Mouse (Mus musculus) kidney, postnatal 10 days (tissue): Measurements from ENCODE around the gene Tmem63a.
A peak's percentile ranks its signal among the peaks of the same experiment; 100 is the strongest.
"Not testable (repeated sequence)": the region's sequence is repeated elsewhere in the genome, so short reads cannot be mapped to it uniquely, and the experiment has no call there.

Experiments
- DNase-seq: peaks from one replicate; pipeline ENCODE4 v3.0.0; 2021; ENCODE audit warnings: mixed read lengths

Tmem63a gene

DNA sequence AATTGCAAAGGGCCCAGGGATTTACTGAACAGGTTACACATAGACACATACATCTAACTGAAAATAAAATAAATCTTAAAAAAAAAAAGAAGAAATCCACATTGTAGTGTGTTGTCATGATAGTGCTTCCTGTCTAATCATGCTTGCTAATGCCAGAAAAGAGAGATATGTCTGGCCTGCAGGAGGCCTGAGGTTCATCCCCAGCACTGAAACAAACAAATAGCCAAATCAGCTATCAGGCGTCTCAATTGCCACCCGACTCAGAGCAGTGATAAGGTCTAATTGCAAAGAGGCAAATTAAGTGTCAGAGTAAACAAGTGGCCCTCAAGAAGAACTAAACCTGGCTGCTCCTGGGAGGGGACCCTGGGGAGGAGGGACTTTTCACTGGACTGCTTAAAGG is 12.5 kb upstream of the Tmem63a start:
- DNase-seq: no peak

DNA sequence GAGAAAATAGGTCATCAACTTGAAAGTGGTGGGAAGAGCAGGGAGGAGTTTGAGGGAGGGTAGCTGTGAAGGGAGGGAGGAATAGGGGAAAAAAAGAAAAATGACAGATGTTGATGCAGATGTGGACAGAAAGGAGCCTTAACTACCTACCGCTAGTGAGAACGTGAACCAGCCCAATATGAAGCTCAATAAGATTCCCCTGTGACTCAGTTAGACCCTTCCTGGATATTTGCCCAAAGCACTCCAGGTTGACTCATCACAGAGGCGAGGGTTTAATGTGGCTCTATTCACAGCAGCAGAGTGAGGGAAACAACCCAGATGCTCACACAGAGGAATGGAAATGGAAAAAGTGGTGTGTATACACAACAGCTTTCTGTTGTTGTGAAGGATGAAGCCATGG is 11.0 kb upstream of the Tmem63a start:
- no peak for DNase-seq

DNA sequence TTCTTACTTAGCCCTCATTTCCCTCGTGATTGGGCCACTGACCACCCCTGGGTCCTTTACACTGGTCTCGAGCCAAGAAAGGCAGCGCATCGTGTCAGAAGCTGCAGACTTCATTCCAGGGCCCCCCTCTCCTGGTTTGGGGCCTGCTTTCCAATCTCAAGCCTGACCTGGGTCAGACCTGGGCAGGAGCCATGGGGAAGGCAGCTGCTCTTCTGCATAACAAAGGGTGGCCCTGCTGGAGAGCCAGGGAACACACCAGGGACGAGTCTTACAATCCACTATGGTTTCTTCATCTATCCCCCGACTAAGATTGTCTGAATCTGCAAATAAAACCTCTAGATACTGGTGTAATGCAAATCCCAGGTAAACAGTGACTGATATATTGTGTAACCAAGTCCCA is 8.5 kb upstream of the Tmem63a start:
- no peak for DNase-seq

DNA sequence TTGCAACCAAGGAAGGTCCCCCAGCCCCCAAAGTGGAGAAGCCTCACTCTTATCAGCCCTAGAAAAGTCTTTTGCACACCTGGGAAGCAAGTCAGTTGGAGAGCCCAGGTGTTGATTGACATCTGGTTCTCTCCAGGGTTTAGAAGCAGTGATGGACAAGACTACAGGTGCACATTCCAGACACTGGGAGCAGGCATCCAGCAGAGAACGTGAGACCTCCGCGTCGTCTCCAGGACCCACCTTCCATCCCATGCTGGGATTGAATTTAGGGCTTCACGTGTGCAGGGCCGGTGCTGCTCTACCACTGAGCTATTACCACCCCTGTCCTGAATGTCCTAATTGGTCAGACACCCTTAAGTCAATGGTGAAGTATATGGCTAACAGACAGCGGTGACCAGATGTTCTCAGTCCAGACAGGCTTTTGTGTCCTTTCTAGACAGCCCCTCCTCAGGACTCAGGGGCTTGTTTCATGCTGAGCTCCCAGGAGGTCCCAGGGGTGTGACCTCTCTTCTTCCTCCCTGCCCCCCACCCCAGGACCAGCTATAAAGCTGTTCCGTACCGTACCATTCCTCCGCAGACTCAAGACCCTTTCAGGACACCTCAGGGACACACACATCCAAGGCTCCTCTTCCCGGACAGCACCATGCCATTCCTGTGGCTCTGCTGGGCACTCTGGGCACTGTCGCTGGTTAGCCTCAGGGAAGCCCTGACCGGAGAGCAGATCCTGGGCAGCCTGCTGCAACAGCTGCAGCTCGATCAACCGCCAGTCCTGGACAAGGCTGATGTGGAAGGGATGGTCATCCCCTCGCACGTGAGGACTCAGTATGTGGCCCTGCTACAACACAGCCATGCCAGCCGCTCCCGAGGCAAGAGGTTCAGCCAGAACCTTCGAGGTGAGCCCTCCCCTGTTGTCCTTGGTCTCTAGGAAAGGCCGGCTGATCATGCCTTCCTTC is 7.4 kb upstream of the Tmem63a start, which contains the start of gene Lefty1:
TSS of gene Lefty1 (plus strand) at position 556 of the 953 bp plus-strand sequence.
- DNase-seq: no peak

DNA sequence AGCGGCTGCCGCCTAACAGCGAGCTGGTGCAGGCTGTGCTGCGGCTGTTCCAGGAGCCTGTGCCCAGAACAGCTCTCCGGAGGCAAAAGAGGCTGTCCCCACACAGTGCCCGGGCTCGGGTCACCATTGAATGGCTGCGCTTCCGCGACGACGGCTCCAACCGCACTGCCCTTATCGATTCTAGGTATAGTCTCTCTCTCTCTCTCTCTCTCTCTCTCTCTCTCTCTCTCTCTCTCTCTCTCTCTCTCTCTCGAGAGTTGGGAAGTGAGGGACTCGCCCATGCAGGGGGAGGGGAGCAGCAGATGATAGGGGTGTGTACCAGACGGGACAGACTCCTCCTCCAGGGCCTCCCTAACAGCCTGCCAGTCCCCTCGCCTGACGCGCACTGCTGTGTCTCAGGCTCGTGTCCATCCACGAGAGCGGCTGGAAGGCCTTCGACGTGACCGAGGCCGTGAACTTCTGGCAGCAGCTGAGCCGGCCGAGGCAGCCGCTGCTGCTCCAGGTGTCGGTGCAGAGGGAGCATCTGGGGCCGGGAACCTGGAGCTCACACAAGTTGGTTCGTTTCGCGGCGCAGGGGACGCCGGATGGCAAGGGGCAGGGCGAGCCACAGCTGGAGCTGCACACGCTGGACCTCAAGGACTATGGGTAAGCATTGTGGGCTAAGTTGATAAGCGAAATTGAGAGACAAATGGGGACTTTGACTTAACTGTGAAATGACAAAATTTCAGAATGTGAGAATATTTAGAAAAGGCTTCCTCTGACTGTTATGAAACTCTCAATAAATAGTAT is 5.3 kb upstream of the Tmem63a start:
- DNase-seq: peak; percentile 64

DNA sequence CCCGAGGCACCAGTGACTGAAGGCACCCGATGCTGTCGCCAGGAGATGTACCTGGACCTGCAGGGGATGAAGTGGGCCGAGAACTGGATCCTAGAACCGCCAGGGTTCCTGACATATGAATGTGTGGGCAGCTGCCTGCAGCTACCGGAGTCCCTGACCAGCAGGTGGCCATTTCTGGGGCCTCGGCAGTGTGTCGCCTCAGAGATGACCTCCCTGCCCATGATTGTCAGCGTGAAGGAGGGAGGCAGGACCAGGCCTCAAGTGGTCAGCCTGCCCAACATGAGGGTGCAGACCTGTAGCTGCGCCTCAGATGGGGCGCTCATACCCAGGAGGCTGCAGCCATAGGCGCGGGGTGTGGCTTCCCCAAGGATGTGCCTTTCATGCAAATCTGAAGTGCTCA is 4.5 kb upstream of the Tmem63a start:
- not testable (repeated sequence) for DNase-seq

DNA sequence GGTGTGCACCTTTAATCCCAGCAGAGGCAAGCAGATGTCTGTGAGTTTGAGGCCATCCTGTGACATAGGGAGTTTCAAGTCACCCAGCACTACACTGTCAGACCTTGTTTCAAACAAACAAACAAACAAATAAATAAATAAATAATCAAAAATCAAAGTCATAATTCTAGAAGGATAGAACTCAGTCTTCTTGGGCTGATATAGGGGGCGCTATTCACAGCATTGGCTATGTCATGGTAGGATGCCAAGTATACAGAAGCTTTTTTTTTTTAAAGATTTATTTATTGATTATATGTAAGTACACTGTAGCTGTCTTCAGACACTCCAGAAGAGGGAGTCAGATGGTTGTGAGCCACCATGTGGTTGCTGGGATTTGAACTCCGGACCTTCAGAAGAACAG is 3.4 kb upstream of the Tmem63a start:
- not testable (repeated sequence) for DNase-seq

DNA sequence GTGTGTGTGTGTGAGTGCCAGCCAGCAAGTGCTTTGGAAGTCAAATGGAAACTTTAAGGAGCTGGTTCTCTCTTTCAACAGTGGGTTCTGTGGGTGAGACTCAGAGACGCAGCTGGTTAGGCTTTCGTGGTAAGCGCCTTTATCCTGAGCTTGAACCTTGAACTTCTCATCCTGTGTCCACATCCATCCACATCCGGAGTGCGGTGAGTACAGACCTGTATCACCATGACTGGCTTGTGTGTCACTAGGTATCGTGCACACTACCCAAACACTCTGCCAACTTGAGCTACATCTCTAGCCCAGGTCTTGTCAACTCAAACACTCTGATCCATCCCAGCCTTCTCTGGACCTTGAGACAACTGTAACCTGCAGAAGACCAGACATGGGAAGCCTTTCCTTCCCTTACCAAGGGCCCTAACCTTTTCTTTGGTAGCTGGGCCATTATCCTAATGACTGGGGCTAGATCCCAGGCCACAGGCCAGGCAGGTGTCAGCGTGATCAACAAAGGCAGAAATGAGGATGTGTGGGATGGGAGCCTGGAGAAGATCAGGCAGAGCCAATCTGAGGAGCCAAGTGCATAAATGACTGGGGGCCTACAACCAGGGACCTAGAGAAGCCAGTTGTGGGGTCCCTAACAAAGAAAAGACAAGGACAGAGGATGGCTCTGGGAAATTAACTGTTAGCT is 1.2 kb upstream of the Tmem63a start:
- DNase-seq: no peak

DNA sequence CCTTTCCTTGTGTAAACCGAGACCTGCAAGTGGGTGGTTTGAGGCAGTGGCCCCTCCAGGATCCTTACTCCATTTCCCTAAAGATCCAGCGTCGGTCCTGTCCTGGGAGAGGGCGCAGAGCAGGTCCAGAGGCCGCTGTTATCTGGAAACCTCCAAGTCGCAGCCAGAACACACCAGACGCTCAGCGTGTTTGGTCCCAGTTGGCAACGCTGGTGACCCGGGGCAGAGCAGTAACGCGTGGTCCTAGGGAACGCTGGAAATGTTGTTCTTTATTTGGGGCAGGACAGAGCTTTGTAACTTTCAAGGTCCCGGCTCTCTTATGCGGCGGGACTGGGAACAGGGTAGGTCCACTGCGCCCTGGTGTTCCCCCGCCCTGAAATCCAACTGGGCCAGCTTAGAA is 418 bp upstream of the Tmem63a start:
- DNase-seq: no peak

DNA sequence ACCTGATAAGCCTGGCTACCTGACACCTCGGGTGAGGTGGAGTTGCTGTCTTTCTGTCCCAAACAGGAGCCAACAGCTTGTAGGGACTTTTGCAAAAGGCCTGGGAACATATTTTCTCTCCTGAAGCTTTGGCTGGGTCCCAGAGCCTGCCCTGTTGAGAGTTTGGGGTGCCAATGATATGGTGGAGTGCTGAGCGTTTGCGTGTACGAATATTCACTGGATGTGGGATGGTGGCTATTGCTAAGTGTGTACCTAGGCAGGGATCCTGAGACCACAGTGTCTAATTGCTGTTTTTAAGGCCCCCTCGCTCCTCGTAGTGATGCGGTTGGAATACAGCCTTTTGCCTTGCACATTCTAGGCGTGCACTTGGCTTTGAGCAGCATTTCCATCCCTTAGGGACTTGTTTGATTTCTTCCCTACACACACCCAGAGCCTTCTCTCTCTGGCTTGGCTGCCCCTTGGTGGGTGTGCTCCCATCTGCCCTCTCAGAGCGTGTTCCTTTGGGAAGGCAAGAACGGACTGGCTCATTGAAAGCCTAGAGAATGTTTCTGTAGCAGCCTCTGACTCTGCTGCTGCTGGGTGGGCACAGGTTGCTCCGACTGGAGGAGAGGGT is 994 bp downstream of the Tmem63a start:
- peak; percentile 25 for DNase-seq

DNA sequence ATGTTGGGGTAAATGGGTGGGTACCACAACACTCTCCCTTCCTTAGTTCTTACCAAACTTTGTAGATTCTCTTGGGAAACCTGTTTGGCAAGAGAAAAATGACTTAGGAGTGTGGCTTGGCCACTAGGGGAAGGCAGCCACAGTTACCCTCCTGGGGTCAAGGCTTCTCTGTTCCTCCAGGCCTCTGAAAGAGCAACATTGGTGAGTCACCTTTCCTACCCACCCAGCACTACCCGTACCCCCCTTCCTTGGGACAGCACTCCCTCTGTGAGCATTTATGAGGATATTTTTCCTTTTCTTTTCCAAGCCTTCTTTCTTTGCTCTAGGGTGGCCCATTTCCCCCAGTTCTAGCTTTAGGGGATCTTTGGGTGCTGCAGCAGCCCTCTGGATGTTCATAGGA is 1.8 kb downstream of the Tmem63a start:
- no peak for DNase-seq

DNA sequence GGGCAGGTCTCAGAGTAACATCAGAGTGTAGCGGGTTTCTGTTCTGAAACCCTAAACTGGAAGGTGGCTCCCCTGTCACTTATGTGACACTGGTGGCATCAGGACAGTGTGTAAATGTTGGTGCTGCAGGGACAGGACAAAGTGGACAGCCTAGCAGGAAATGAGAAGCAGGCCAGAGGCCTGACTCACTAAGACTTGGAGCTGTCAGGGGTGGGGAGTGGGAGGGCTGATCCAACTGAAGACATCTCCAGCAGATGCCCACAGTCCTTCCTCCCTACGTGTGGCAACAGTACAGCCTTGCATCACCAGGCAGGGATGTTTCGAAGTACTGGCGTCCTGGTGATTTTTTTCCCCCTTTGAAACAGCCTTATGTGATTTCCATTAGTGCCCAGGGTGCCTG is 2.4 kb downstream of the Tmem63a start:
- DNase-seq: peak; percentile 21

DNA sequence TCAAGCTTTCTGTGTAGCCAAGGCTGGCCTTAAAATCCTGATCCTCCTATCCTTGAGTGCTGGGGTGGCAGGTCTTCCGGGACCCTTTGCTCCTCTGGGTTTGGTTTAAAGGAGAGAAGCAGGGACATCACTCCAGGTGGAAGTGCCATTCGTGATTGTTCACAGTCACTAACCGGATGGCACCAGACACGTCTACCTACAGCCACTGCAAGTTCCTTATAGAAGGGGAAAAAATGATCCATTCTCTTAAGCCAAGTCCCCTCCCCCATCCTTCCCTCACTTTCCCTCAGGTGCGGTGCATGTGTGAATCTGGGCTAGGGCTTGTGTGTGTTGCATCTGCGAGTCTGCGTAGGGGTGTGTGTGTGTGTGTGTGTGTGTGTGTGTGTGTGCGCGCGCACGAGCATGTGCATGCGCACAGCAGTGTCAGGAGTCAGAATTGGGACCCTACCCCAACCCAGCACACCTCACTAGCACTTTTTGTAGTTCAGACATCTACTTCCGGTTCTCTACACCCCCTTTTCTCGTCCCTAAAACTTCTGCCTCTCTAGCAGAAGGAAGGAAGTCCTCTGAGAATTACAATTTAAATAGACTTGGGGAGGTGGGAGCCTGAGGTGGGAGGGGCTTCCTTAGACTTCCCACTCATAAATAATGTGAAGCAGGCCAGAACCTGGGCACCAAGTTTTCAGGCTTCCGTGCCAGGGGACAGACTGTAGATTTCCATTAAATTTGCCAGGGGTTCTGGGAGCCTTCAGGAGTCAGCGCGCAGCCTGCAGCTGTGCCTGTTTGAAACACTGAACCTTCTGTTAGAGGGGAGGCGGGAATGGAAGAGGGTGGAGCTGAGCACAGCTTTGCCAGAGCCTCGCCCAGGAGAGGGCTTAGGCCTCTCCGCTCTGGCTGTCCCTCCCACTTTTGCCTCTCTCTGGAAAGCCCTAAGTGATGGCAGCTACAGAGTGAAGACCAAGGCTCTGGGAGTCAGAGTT is 3.1 kb downstream of the Tmem63a start:
- peak; percentile 71 for DNase-seq

DNA sequence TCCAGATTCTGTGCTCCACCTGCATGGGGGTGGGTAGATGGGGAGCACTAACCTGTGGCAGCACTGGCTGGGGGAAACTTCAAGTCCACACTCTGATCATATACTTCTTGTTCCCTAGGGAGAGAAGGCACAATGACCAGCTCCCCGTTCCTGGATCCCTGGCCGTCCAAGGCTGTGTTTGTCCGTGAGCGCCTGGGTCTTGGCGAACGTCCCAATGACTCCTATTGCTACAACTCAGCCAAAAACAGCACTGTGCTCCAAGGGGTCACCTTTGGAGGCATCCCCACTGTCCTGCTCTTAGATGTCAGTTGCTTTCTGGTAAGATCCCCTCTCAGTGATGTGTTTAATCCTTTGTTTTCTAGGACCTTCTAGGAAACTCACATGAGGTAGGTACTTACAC is 4.3 kb downstream of the Tmem63a start:
- DNase-seq: peak; percentile 38

DNA sequence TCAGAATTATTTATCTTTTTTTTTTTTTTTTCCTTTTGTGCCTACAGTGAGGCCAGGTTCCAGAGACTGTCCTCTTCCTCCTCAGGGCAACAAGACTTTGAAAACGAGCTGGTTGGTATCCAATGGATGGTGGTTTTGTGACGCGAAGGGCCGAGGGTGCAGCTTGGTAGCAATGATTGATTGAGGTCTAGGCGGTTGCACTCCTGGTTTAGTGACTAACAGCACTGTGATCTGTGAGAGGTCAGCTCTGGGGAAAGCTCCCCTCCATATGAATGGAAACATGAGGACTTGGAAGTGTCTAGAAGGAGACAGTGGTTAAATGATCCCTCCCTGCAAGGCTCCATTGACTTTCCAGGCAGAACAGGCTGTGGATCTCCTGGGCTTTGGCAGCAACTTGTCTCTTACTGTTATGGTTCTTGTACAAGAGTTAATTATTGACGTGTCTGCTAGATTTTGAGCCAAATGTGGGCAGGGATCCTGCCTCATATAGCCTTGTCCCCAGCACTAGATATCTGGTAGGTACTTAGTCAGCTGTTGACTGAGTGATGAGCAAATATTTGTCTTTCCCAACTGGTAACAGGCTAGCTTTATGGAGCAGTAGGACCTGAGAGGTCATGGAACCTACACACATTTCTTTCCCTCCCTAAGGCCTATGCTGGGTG is 10.1 kb downstream of the Tmem63a start:
- DNase-seq: no peak

DNA sequence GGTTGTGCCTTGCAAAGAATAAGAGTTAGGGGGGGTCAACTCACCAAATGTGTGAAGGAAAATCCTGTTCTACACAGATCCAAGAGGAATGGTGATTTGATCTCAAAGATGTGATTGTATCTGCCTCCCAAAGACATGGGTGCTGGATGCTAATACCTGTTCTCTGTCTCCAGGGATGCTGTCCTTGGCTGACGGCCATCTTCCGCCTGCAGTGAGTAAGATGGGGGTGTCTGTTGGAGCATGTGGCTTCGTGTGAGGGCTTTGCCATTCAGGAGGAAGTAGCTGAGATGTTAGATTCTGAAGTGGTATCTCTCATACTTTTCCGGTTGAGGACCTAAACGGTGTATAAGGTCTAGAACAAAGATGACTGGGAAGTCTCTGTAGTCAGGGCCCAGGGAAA is 10.7 kb downstream of the Tmem63a start:
- no peak for DNase-seq

DNA sequence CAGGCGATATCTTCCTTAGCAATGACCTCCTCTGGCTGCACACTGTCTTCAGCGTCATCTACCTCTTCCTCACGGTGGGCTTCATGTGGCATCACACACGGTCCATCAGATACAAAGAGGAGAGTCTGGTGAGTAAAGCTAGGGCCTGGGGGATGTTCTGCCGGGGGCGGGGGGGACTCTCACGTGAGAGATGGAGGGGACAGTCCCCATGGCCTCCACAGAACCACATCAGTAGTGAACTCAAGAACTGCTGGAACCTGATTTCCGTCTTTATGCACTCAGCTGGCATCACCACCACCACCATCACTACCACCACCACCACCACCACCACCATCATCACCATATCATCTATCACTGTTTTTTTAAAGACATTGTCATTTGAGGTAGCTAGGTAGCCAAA is 14.3 kb downstream of the Tmem63a start:
- DNase-seq: no peak

DNA sequence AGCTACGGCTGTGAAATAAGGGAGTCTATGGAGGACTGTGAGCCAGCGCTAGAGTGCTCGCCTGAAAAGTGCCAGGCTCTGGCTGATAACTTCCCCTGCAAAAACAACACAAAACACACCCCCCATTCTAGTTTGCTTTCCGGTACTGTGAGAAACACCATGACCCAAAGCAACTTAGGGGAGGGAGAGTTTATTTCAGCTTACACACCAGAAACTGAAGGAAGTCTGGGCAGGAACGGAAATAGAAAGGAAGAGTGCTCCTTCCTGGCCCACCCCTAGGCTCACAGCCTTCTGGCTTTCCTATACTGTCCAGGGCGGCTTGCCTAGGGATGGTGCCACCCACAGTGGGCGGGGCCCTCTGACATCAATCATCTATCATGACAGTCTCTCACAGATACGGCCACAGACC is 14.8 kb downstream of the Tmem63a start:
- peak; percentile 76 for DNase-seq

DNA sequence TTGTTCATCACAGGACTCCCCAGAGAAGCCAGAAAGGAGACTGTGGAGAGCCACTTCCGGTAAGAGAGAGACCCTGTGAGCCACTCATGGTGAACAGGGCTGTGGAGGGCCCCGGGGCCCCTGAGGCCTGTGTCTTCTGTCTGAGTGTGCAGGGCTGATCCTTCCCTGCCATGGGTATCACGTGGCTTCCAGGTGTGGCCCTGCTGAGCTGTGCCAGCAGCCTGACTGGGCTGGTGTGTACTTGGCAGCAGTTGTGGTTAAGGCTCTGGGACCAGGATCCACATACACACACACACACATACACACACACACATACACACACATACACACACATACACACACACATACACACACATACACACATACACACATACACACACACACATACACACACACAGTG is 15.8 kb downstream of the Tmem63a start:
- no peak for DNase-seq

DNA sequence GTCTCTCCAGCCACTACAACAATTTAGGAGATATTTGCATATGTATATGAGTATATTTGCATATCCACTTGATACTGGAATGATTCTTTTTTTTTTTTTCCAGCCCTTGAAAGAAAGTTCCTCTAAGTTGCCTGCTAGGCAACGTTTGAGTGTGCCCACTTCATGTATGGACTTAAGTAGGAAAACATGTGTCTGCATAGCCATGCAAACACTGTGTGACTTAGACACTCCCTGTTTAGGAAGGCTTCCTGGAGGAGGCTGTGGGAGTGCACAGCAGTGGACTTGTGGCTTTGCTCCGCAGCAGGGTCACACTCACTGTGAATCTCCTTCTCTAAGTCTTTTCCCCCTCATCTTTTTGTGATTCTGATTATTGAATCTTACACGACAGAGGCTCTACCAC is 16.7 kb downstream of the Tmem63a start:
- no peak for DNase-seq

DNA sequence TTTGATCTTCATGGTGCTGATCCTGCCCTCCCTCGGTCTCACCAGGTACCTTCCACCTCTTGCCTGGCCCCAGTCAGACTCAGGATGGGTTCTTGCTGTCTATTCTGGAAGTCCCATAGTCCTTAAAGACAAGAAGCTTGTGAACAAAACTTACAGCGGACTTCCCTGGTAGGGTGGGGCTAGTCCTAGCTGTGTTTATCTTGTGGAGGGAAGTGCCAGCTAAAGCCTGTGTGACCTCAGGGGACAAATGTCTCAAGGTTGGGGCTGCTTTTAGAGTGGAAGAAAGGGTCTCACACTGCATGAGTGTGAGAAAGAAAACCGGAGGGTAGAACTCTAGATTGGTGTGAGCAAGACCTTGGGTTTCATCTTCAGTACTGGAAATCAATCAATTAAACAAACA is 23.6 kb downstream of the Tmem63a start:
- DNase-seq: no peak
